Mouse (Mus musculus) G1E (cell line): ENCODE data around the gene Slc29a2.

Experiments
- CTCF ChIP-seq: IDR thresholded peaks from 2 replicates; pipeline ENCODE4 v1.5.1; 2012; ENCODE audit warnings: low read depth, low read length, inconsistent platforms, mixed read lengths
- GATA2 ChIP-seq: IDR thresholded peaks from 2 replicates; pipeline ENCODE4 v1.6.1; 2012; ENCODE audit warnings: low read depth, low read length, inconsistent platforms, borderline replicate concordance
- POLR2AphosphoS5 ChIP-seq: IDR thresholded peaks from 2 replicates; pipeline ENCODE4 v1.6.1; 2012; ENCODE audit warnings: low read depth, low read length, inconsistent platforms; ENCODE audit not compliant: insufficient replicate concordance

DNA sequence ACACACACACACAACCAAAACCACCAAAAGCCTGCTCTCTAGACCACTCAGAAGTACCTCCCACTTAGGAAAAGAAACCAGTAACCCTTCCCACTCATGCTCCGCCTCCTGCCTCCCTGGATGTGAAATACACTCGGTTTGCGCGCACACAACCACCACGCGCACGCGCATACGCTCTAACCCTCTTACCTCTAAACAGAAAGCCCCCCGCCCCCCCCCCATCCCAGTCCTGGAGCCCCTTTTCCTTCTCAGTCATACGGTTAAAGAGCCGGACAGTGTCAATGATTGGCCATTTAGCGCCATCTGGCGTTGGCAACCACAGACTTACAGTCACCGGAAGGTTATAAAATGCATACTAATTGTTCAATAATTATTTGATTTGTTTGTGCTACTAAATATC, 49.4 kb downstream of the Slc29a2 start:
- TF ChIP-seq CTCF (0 out of 2 replicates have a peak, but pooled peaks have one; percentile 19), POLR2AphosphoS5 (no peak), GATA2 (no peak)
